Mouse (Mus musculus) 3134 (cell line): ENCODE data around the gene Gm14295.
"Not testable (repeated sequence)": the region's sequence is repeated elsewhere in the genome, so short reads cannot be mapped to it uniquely, and the experiment has no call there.

Experiments used
- DNase-seq: peaks from one replicate; pipeline ENCODE4 v3.0.0-alpha.2; 2011; ENCODE audit warnings: low spot score; ENCODE audit not compliant: insufficient read length; ENCODE audit errors: extremely low read depth

Gm14295 gene

DNA sequence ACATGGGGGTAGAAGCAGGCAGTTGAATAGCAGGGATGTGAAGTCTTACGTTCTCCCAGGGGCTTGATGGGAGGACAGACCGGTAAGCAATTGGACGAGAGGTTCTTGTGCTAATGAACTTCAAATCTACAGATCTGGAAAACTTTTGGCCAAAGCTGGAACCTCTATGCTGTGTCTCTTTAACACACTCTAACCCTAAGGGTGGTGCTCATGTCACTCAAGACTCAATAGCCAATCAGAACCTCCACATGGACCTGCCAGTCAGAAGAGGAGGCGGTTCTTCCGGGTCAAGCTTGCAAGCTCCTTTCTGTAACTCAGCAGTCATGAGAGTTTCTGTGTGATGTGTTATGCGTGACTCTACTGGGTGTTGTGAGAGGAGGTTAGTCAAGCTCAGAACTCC is at the start of gene Gm14295:
Gm14295 (plus strand) TSS at position 301 of the 400 bp plus-strand sequence.
- not testable (repeated sequence) for DNase-seq

GRCm38 (mm10) chr2:176798785-176799184 is 373 bp downstream of the Gm14295 start:
- peak; percentile 52 for DNase-seq

GRCm38 (mm10) chr2:176830840-176831239 is 32.4 kb downstream of the Gm14295 start, which contains the start of gene Gm14408:
Gene Gm14408 (plus strand): TSS chr2:176831140.
- not testable (repeated sequence) for DNase-seq
